Mouse (Mus musculus) neural tube, embryonic 11.5 days (tissue): ENCODE data around the gene Kidins220. TPM values are rescaled to one million over a fixed set of nuclear protein-coding genes. Genes with fewer than 3 reads are reported as not detected.

Experiments used
- ATAC-seq: fragments of 200-750 bp; cut with Nextera tagmentation; 2 replicates; pipeline ENCODE4 v1.8.0; 2017; ENCODE audit warnings: moderate number of reproducible peaks, mild to moderate bottlenecking, moderate TSS enrichment, moderate library complexity; ENCODE audit not compliant: insufficient read depth, low FRiP score, low TSS enrichment
- DNase-seq: peaks from one replicate; pipeline ENCODE4 v3.0.0-alpha.2; 2015; ENCODE audit warnings: low spot score
- H3K27ac ChIP-seq: fragments of 300-500 bp; sonication (generic); 2 replicates; pipeline ENCODE4 v1.5.1; 2014; ENCODE audit warnings: low read depth, mild to moderate bottlenecking, low read length
- H3K27me3 ChIP-seq: fragments of 300-500 bp; sonication (generic); 2 replicates; pipeline ENCODE4 v1.6.1; 2014; ENCODE audit warnings: mild to moderate bottlenecking, low read length, mixed read lengths; ENCODE audit not compliant: control insufficient read depth, insufficient read depth
- H3K36me3 ChIP-seq: fragments of 300-500 bp; sonication (generic); 2 replicates; pipeline ENCODE4 v1.6.1; 2014; ENCODE audit warnings: mild to moderate bottlenecking, low read length, moderate library complexity, mixed read lengths; ENCODE audit not compliant: control insufficient read depth, insufficient read depth
- H3K4me1 ChIP-seq: fragments of 300-500 bp; sonication (generic); 2 replicates; pipeline ENCODE4 v1.6.1; 2014; ENCODE audit warnings: low read length, mixed read lengths; ENCODE audit not compliant: control insufficient read depth, insufficient read depth
- H3K4me2 ChIP-seq: fragments of 300-500 bp; sonication (generic); 2 replicates; pipeline ENCODE4 v1.6.1; 2014; ENCODE audit warnings: low read depth, mild to moderate bottlenecking, moderate library complexity
- H3K4me3 ChIP-seq: fragments of 300-500 bp; sonication (generic); 2 replicates; pipeline ENCODE4 v1.5.1; 2014; ENCODE audit warnings: low read depth, low read length
- H3K9ac ChIP-seq: fragments of 300-500 bp; sonication (generic); 2 replicates; pipeline ENCODE4 v1.6.1; 2014; ENCODE audit warnings: mild to moderate bottlenecking, low read length
- H3K9me3 ChIP-seq: fragments of 300-500 bp; sonication (generic); 2 replicates; pipeline ENCODE4 v1.6.1; 2016; ENCODE audit warnings: low read length; ENCODE audit not compliant: control insufficient read depth
- WGBS: fragments of 180-500 bp; shearing (Covaris S2); extraction: QIAGEN DNeasy Blood & Tissue Kit; methylation state at CpG from one replicate; pipeline ENCODE4 v1.1.7; 2014; 5-methylcytosine and 5-hydroxymethylcytosine counted together
- polyA plus RNA-seq: library from polyadenylated mRNA; unstranded; fragments of >200 nt; fragmentation: Nextera tagmentation; extraction: Ambion mirVana; gene quantifications from 2 replicates; pipeline ENCODE4 v1.2.1, GENCODE M21; 2014

Gene Kidins220
- polyA plus RNA-seq, 1 experiment from 2014 or later = 64.0 TPM

GRCm38 (mm10) chr12:25010416-25010815 lies 35.7 kb downstream of the Kidins220 start:
- no peaks in the 10 kb centered on the region for H3K27me3 ChIP-seq
- no peak for DNase-seq
- no peak overlapping the region for H3K27ac ChIP-seq
- WGBS = 89% methylated on average over 1 of the region's 1 CpGs
- no peak for ATAC-seq
- no peak overlapping the region for H3K4me3 ChIP-seq
- H3K36me3 ChIP-seq = peaks cover 17% of the 10 kb centered on the region
- no peak overlapping the region for H3K9ac ChIP-seq
- no peaks in the 10 kb centered on the region for H3K4me1 ChIP-seq
- H3K4me2 ChIP-seq = no peak overlapping the region
- H3K9me3 ChIP-seq = no peaks in the 10 kb centered on the region

GRCm38 (mm10) chr12:25011733-25012367 lies 37.1 kb downstream of the Kidins220 start:
- Histone ChIP-seq H3K4me2 (no peak overlapping the region), H3K9ac (no peak overlapping the region), H3K27me3 (no peaks in the 10 kb centered on the region), H3K9me3 (no peaks in the 10 kb centered on the region), H3K4me1 (no peaks in the 10 kb centered on the region), H3K27ac (no peak overlapping the region), H3K36me3 (peaks cover 17% of the 10 kb centered on the region), H3K4me3 (no peak overlapping the region)
- WGBS = 74% methylated on average over 15 of the region's 15 CpGs
- ATAC-seq (no peak), DNase-seq (no peak)

GRCm38 (mm10) chr12:25012555-25013540 lies 38.1 kb downstream of the Kidins220 start:
- Histone ChIP-seq H3K4me2 (no peak overlapping the region), H3K4me1 (no peaks in the 10 kb centered on the region), H3K9me3 (no peaks in the 10 kb centered on the region), H3K9ac (no peak overlapping the region), H3K27ac (no peak overlapping the region), H3K27me3 (no peaks in the 10 kb centered on the region), H3K36me3 (peaks cover 19% of the 10 kb centered on the region), H3K4me3 (no peak overlapping the region)
- no peak for DNase-seq
- WGBS = 81% methylated on average over 13 of the region's 13 CpGs
- no peak for ATAC-seq

- DNase-seq = no peak
- Histone ChIP-seq H3K4me2 (no peak overlapping the region), H3K4me3 (no peak overlapping the region), H3K36me3 (peaks cover 17% of the 10 kb centered on the region), H3K4me1 (no peaks in the 10 kb centered on the region), H3K9ac (no peak overlapping the region), H3K9me3 (no peaks in the 10 kb centered on the region), H3K27me3 (no peaks in the 10 kb centered on the region), H3K27ac (no peak overlapping the region)
- ATAC-seq = no peak
- WGBS = 91% methylated on average over 5 of the region's 5 CpGs
Observed at GRCm38 (mm10) chr12:25014307-25014927, 39.7 kb downstream of the Kidins220 start.

GRCm38 (mm10) chr12:25014938-25015337 lies 40.2 kb downstream of the Kidins220 start:
- H3K4me3 ChIP-seq = no peak overlapping the region
- no peak overlapping the region for H3K9ac ChIP-seq
- no peak overlapping the region for H3K27ac ChIP-seq
- H3K27me3 ChIP-seq = no peaks in the 10 kb centered on the region
- H3K4me1 ChIP-seq = no peaks in the 10 kb centered on the region
- no peak for ATAC-seq
- DNase-seq = no peak
- H3K36me3 ChIP-seq = peaks cover 17% of the 10 kb centered on the region
- WGBS = 88% methylated on average over 7 of the region's 7 CpGs
- H3K4me2 ChIP-seq = no peak overlapping the region
- H3K9me3 ChIP-seq = no peaks in the 10 kb centered on the region

- Histone ChIP-seq H3K4me3 (no peak overlapping the region), H3K4me2 (no peak overlapping the region), H3K27ac (no peak overlapping the region), H3K27me3 (no peaks in the 10 kb centered on the region), H3K36me3 (peaks cover 8% of the 10 kb centered on the region), H3K4me1 (no peaks in the 10 kb centered on the region), H3K9ac (no peak overlapping the region), H3K9me3 (no peaks in the 10 kb centered on the region)
- 84% methylated on average over 4 of the region's 4 CpGs for WGBS
- no peak for ATAC-seq
- no peak for DNase-seq
Observed at GRCm38 (mm10) chr12:25016995-25017394, 42.3 kb downstream of the Kidins220 start.

GRCm38 (mm10) chr12:25021057-25021456 lies 46.3 kb downstream of the Kidins220 start:
- H3K9me3 ChIP-seq = no peaks in the 10 kb centered on the region
- no peak overlapping the region for H3K9ac ChIP-seq
- no peaks in the 10 kb centered on the region for H3K27me3 ChIP-seq
- H3K4me1 ChIP-seq = no peaks in the 10 kb centered on the region
- no peak for DNase-seq
- 88% methylated on average over 5 of the region's 5 CpGs for WGBS
- H3K4me3 ChIP-seq = no peak overlapping the region
- H3K4me2 ChIP-seq = no peak overlapping the region
- no peak for ATAC-seq
- H3K36me3 ChIP-seq = peaks cover 6% of the 10 kb centered on the region
- no peak overlapping the region for H3K27ac ChIP-seq

GRCm38 (mm10) chr12:25024862-25025545 lies 50.3 kb downstream of the Kidins220 start:
- Histone ChIP-seq H3K4me1 (no peaks in the 10 kb centered on the region), H3K27me3 (no peaks in the 10 kb centered on the region), H3K4me2 (no peak overlapping the region), H3K9me3 (no peaks in the 10 kb centered on the region), H3K36me3 (no peaks in the 10 kb centered on the region; the same call in 1 of the 2 replicates), H3K9ac (no peak overlapping the region), H3K27ac (no peak overlapping the region), H3K4me3 (no peak overlapping the region)
- ATAC-seq = no peak
- no peak for DNase-seq
- 65% methylated on average over 9 of the region's 9 CpGs for WGBS
